Mouse (Mus musculus) heart, embryonic 16.5 days (tissue): Measurements from ENCODE around the gene Rapgef2. TPM values are rescaled to one million over a fixed set of nuclear protein-coding genes. Genes with fewer than 3 reads are reported as not detected.
"Not testable (repeated sequence)": the region's sequence is repeated elsewhere in the genome, so short reads cannot be mapped to it uniquely, and the experiment has no call there.

Source experiments
- ATAC-seq: fragments of 200-750 bp; cut with Nextera tagmentation; replicated peaks from 2 replicates; pipeline ENCODE4 v1.8.0; 2017; ENCODE audit warnings: moderate number of reproducible peaks; ENCODE audit not compliant: insufficient read depth, low FRiP score; ENCODE audit errors: extremely low read depth
- H3K27ac ChIP-seq: fragments of 300-500 bp; sonication (generic); 2 replicates; pipeline ENCODE4 v1.5.1; 2014; ENCODE audit warnings: mild to moderate bottlenecking, low read length, control low read depth, moderate library complexity
- H3K27me3 ChIP-seq: fragments of 300-500 bp; sonication (generic); 2 replicates; pipeline ENCODE4 v1.6.1; 2014; ENCODE audit warnings: low read length, mixed read lengths; ENCODE audit not compliant: control insufficient read depth, insufficient read depth
- H3K36me3 ChIP-seq: fragments of 300-500 bp; sonication (generic); 2 replicates; pipeline ENCODE4 v1.6.1; 2014; ENCODE audit not compliant: control insufficient read depth, insufficient read depth
- H3K4me1 ChIP-seq: fragments of 300-500 bp; sonication (generic); 2 replicates; pipeline ENCODE4 v1.6.1; 2014; ENCODE audit warnings: low read length, mixed read lengths; ENCODE audit not compliant: control insufficient read depth, insufficient read depth
- H3K4me2 ChIP-seq: fragments of 300-500 bp; sonication (generic); 2 replicates; pipeline ENCODE4 v1.6.1; 2014; ENCODE audit warnings: low read depth, mild to moderate bottlenecking, control low read depth, low read length
- H3K4me3 ChIP-seq: fragments of 300-500 bp; sonication (generic); 2 replicates; pipeline ENCODE4 v1.5.1; 2014; ENCODE audit warnings: mild to moderate bottlenecking, control low read depth, low read length
- H3K9ac ChIP-seq: fragments of 300-500 bp; sonication (generic); 2 replicates; pipeline ENCODE4 v1.6.1; 2014; ENCODE audit warnings: low read length, control low read depth
- H3K9me3 ChIP-seq: fragments of 300-500 bp; sonication (generic); replicated peaks from 2 replicates; pipeline ENCODE4 v1.6.1; 2016; ENCODE audit warnings: low read length; ENCODE audit not compliant: control insufficient read depth
- WGBS: fragments of 180-500 bp; shearing (Covaris S2); extraction: QIAGEN DNeasy Blood & Tissue Kit; methylation state at CpG from one replicate; pipeline ENCODE4 v1.1.7; 2014; 5-methylcytosine and 5-hydroxymethylcytosine counted together
- polyA plus RNA-seq: library from polyadenylated mRNA; unstranded; fragments of >200 nt; fragmentation: Nextera tagmentation; extraction: Ambion mirVana; gene quantifications from 2 replicates; pipeline ENCODE4 v1.2.1, GENCODE M21; 2015

Rapgef2 gene
- polyA plus RNA-seq, 1 experiment from 2014 or later, result 4.9 TPM

- Histone ChIP-seq H3K27me3 (no peaks in the 10 kb centered on the region), H3K4me3 (no peak overlapping the region), H3K4me1 (peaks cover 50% of the 10 kb centered on the region), H3K36me3 (peaks cover 1% of the 10 kb centered on the region; the same call in 1 of the 2 replicates), H3K9me3 (no peaks in the 10 kb centered on the region), H3K27ac (peak overlapping the region; percentile 63), H3K4me2 (peak overlapping the region; percentile 64), H3K9ac (no peak overlapping the region; the same call in 1 of the 2 replicates)
- WGBS, result 60% methylated on average over 6 of the region's 6 CpGs
- ATAC-seq, result no peak
Observed at GRCm38 (mm10) chr3:79178070-79178469, 108.2 kb downstream of the Rapgef2 start.

GRCm38 (mm10) chr3:79177136-79177870 lies 109.0 kb downstream of the Rapgef2 start:
- Histone ChIP-seq H3K36me3 (peaks cover 9% of the 10 kb centered on the region), H3K4me3 (no peak overlapping the region), H3K9ac (no peak overlapping the region), H3K27ac (peak overlapping the region; percentile 63), H3K9me3 (no peaks in the 10 kb centered on the region), H3K27me3 (no peaks in the 10 kb centered on the region), H3K4me2 (peak overlapping the region; percentile 64; the same call in 1 of the 2 replicates), H3K4me1 (peaks cover 50% of the 10 kb centered on the region)
- WGBS, result 75% methylated on average over 8 of the region's 8 CpGs
- no peak for ATAC-seq

GRCm38 (mm10) chr3:79174168-79174567 lies 112.1 kb downstream of the Rapgef2 start:
- no peak overlapping the region for H3K4me2 ChIP-seq
- H3K36me3 ChIP-seq, result peaks cover 9% of the 10 kb centered on the region
- H3K4me1 ChIP-seq, result peaks cover 27% of the 10 kb centered on the region
- 89% methylated on average over 6 of the region's 6 CpGs for WGBS
- no peak for ATAC-seq
- H3K27me3 ChIP-seq, result no peaks in the 10 kb centered on the region
- H3K4me3 ChIP-seq, result no peak overlapping the region
- no peak overlapping the region for H3K27ac ChIP-seq
- no peaks in the 10 kb centered on the region for H3K9me3 ChIP-seq
- no peak overlapping the region for H3K9ac ChIP-seq

DNA sequence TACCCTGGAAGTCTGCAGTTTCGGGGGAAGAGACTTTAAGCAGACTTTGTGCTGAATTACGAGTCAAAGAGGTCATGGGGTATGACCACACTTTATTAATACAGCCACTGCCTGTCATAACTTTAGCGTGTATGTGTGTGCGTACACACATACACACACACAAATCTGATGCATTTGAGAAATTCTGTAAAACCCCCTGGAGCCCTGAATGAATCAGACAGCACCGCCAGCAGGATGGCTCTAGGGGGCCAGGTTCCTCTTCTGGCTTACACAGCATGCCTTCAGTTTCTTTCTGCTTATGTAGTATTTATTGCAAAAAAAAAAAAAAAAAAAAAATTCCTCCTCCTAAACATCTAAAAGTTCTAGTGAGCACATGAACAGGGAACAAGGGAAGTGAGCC lies 113.0 kb downstream of the Rapgef2 start:
- no peak overlapping the region for H3K27ac ChIP-seq
- ATAC-seq, result no peak
- no peak overlapping the region for H3K9ac ChIP-seq
- H3K4me1 ChIP-seq, result peaks cover 23% of the 10 kb centered on the region
- H3K4me2 ChIP-seq, result no peak overlapping the region
- no peaks in the 10 kb centered on the region for H3K9me3 ChIP-seq
- 86% methylated on average over 5 of the region's 5 CpGs for WGBS
- H3K27me3 ChIP-seq, result no peaks in the 10 kb centered on the region
- no peak overlapping the region for H3K4me3 ChIP-seq
- H3K36me3 ChIP-seq, result peaks cover 9% of the 10 kb centered on the region

DNA sequence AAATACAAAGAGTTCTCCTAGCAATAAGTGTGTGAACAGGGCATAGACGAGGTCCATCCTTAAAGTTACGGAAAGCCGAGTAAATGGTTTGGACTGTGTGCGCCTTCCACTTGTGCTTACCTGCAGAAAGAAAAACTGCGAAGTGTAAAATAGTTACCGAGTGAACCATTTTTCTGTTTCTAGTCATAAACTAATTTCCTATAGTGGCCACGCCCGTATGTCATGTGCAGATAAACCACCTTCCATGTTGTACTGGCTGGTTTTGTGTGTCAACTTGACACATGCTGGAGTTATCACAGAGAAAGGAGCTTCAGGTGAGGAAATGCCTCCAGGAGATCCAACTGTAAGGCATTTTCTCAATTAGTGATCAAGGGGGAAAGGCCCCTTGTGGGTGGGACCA lies 115.2 kb downstream of the Rapgef2 start:
- ATAC-seq, H3K4me3 ChIP-seq, H3K4me1 ChIP-seq, H3K27ac ChIP-seq, H3K36me3 ChIP-seq, H3K9me3 ChIP-seq, H3K4me2 ChIP-seq, H3K27me3 ChIP-seq, H3K9ac ChIP-seq: not testable (repeated sequence)
- WGBS, result 95% methylated on average over 8 of the region's 8 CpGs

- 33% methylated on average over 2 of the region's 2 CpGs for WGBS
- Histone ChIP-seq H3K27me3 (no peaks in the 10 kb centered on the region), H3K4me2 (no peak overlapping the region), H3K4me1 (peaks cover 7% of the 10 kb centered on the region), H3K4me3 (no peak overlapping the region), H3K9me3 (no peaks in the 10 kb centered on the region), H3K27ac (no peak overlapping the region), H3K36me3 (peaks cover 9% of the 10 kb centered on the region), H3K9ac (no peak overlapping the region)
- ATAC-seq, result peak; percentile 52; the same call in 1 of the 2 replicates
Observed at GRCm38 (mm10) chr3:79168168-79168827, 118.0 kb downstream of the Rapgef2 start.

DNA sequence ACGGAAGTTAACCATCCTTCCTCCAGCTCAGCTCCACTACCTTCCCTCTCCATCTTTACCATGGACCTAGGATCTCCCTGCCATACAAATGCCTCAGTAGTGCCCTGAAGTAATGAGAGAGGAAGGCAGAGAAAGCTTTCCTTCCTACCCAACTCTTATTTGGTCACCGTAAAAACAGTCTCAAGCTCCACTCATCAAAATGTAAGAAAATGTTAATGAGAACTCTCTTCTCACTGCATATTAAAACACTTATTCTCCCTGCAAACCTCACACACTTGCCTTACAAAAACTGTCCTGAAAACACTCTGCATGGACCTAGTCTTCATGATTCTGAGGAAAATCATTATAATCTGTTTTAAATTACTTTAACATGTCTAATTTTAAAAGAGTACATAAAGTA lies 118.7 kb downstream of the Rapgef2 start:
- no peak overlapping the region for H3K4me3 ChIP-seq
- no peaks in the 10 kb centered on the region for H3K27me3 ChIP-seq
- WGBS, result 84% methylated on average over 2 of the region's 2 CpGs
- no peak for ATAC-seq
- no peak overlapping the region for H3K27ac ChIP-seq
- no peaks in the 10 kb centered on the region for H3K9me3 ChIP-seq
- H3K36me3 ChIP-seq, result peaks cover 3% of the 10 kb centered on the region
- peaks cover 14% of the 10 kb centered on the region for H3K4me1 ChIP-seq
- no peak overlapping the region for H3K4me2 ChIP-seq
- no peak overlapping the region for H3K9ac ChIP-seq

GRCm38 (mm10) chr3:79161834-79162401 lies 124.4 kb downstream of the Rapgef2 start:
- peak overlapping the region; percentile 11 for H3K4me3 ChIP-seq
- H3K9ac ChIP-seq, result peak overlapping the region; percentile 48
- no peaks in the 10 kb centered on the region for H3K27me3 ChIP-seq
- H3K4me1 ChIP-seq, result peaks cover 31% of the 10 kb centered on the region
- peak overlapping the region; percentile 59 for H3K4me2 ChIP-seq
- ATAC-seq, result peak; percentile 50
- WGBS, result 20% methylated on average over 6 of the region's 6 CpGs
- H3K36me3 ChIP-seq, result no peaks in the 10 kb centered on the region
- no peaks in the 10 kb centered on the region for H3K9me3 ChIP-seq
- peak overlapping the region; percentile 94 for H3K27ac ChIP-seq
